Mouse (Mus musculus) heart, embryonic 13.5 days (tissue): ENCODE measurements at regions not wholly inside any gene's neighbourhood (a gene's known extent, or its start where the extent isn't known, plus 50 kb on each side); places are given as distances from the start of the nearest gene placed in this dataset.
A peak's percentile ranks its signal among the peaks of the same experiment; 100 is the strongest.

ENCODE experiments used
- ATAC-seq: fragments of 200-750 bp; cut with Nextera tagmentation; 2 replicates; pipeline ENCODE4 v1.8.0; 2017; ENCODE audit warnings: moderate TSS enrichment; ENCODE audit not compliant: insufficient number of reproducible peaks, low FRiP score, low TSS enrichment; ENCODE audit errors: extremely low read depth
- H3K27ac ChIP-seq: fragments of 300-500 bp; sonication (generic); replicated peaks from 2 replicates; pipeline ENCODE4 v1.5.1; 2015; ENCODE audit warnings: moderate library complexity, mild to moderate bottlenecking, inconsistent platforms
- H3K27me3 ChIP-seq: fragments of 300-500 bp; sonication (generic); replicated peaks from 2 replicates; pipeline ENCODE4 v1.6.1; 2015; ENCODE audit warnings: mild to moderate bottlenecking, inconsistent platforms
- H3K36me3 ChIP-seq: fragments of 300-500 bp; sonication (generic); 2 replicates; pipeline ENCODE4 v1.6.1; 2015; ENCODE audit warnings: mild to moderate bottlenecking, inconsistent platforms
- H3K4me1 ChIP-seq: fragments of 300-500 bp; sonication (generic); 2 replicates; pipeline ENCODE4 v1.6.1; 2015; ENCODE audit warnings: inconsistent platforms
- H3K4me2 ChIP-seq: fragments of 300-500 bp; sonication (generic); 2 replicates; pipeline ENCODE4 v1.6.1; 2015; ENCODE audit warnings: inconsistent platforms, mild to moderate bottlenecking, moderate library complexity
- H3K4me3 ChIP-seq: fragments of 300-500 bp; sonication (generic); 2 replicates; pipeline ENCODE4 v1.5.1; 2015; ENCODE audit warnings: moderate library complexity, mild to moderate bottlenecking, inconsistent platforms
- H3K9ac ChIP-seq: fragments of 300-500 bp; sonication (generic); 2 replicates; pipeline ENCODE4 v1.6.1; 2015; ENCODE audit warnings: inconsistent platforms, mild to moderate bottlenecking, moderate library complexity
- H3K9me3 ChIP-seq: fragments of 300-500 bp; sonication (generic); 2 replicates; pipeline ENCODE4 v1.6.1; 2016; ENCODE audit warnings: inconsistent platforms
- WGBS: fragments of 180-500 bp; shearing (Covaris S2); methylation state at CpG from one replicate; pipeline ENCODE4 v1.1.7; 2015; ENCODE audit warnings: mixed read lengths; 5-methylcytosine and 5-hydroxymethylcytosine counted together

GRCm38 (mm10) chr3:34893381-34893780 is 243.2 kb downstream of the Sox2 start:
- Histone ChIP-seq H3K9ac (no peak overlapping the region), H3K4me1 (no peaks in the 10 kb centered on the region), H3K4me3 (no peak overlapping the region), H3K4me2 (no peak overlapping the region), H3K27me3 (no peaks in the 10 kb centered on the region), H3K27ac (no peak overlapping the region), H3K9me3 (peaks cover 11% of the 10 kb centered on the region), H3K36me3 (no peaks in the 10 kb centered on the region)
- WGBS = 83% methylated on average over 5 of the region's 5 CpGs
- ATAC-seq = no peak

GRCm38 (mm10) chr3:34903106-34903505 is 252.9 kb downstream of the Sox2 start:
- Histone ChIP-seq H3K4me3 (no peak overlapping the region), H3K9ac (no peak overlapping the region), H3K36me3 (no peaks in the 10 kb centered on the region), H3K4me2 (no peak overlapping the region), H3K9me3 (no peaks in the 10 kb centered on the region), H3K4me1 (peaks cover 6% of the 10 kb centered on the region; the same call in 1 of the 2 replicates), H3K27me3 (0 out of 2 replicates have a peak, but pooled peaks cover 4% of the 10 kb centered on the region), H3K27ac (no peak overlapping the region)
- ATAC-seq = no peak
- 71% methylated on average over 8 of the region's 8 CpGs for WGBS

GRCm38 (mm10) chr3:34908489-34908888 is 258.3 kb downstream of the Sox2 start:
- WGBS = 44% methylated on average over 5 of the region's 5 CpGs
- no peak for ATAC-seq
- no peak overlapping the region for H3K4me3 ChIP-seq
- no peak overlapping the region for H3K4me2 ChIP-seq
- H3K27me3 ChIP-seq = 0 out of 2 replicates have a peak, but pooled peaks cover 4% of the 10 kb centered on the region
- H3K9me3 ChIP-seq = 0 out of 2 replicates have a peak, but pooled peaks cover 4% of the 10 kb centered on the region
- H3K9ac ChIP-seq = no peak overlapping the region
- H3K4me1 ChIP-seq = peaks cover 6% of the 10 kb centered on the region; the same call in 1 of the 2 replicates
- H3K27ac ChIP-seq = no peak overlapping the region
- H3K36me3 ChIP-seq = no peaks in the 10 kb centered on the region

GRCm38 (mm10) chr3:34909350-34909749 is 259.1 kb downstream of the Sox2 start:
- Histone ChIP-seq H3K9ac (no peak overlapping the region), H3K9me3 (0 out of 2 replicates have a peak, but pooled peaks cover 4% of the 10 kb centered on the region), H3K27ac (no peak overlapping the region), H3K4me3 (no peak overlapping the region), H3K27me3 (no peaks in the 10 kb centered on the region), H3K4me2 (no peak overlapping the region), H3K36me3 (no peaks in the 10 kb centered on the region), H3K4me1 (peaks cover 6% of the 10 kb centered on the region; the same call in 1 of the 2 replicates)
- WGBS = 80% methylated on average over 3 of the region's 3 CpGs
- ATAC-seq = no peak

GRCm38 (mm10) chr3:34918326-34918932 is 268.2 kb downstream of the Sox2 start:
- Histone ChIP-seq H3K36me3 (no peaks in the 10 kb centered on the region), H3K27ac (no peak overlapping the region), H3K9ac (no peak overlapping the region), H3K9me3 (no peaks in the 10 kb centered on the region), H3K27me3 (no peaks in the 10 kb centered on the region), H3K4me3 (no peak overlapping the region), H3K4me1 (no peaks in the 10 kb centered on the region), H3K4me2 (no peak overlapping the region)
- 56% methylated on average over 6 of the region's 6 CpGs for WGBS
- no peak for ATAC-seq

- no peak for ATAC-seq
- Histone ChIP-seq H3K4me1 (no peaks in the 10 kb centered on the region), H3K4me3 (no peak overlapping the region), H3K4me2 (no peak overlapping the region), H3K9ac (no peak overlapping the region), H3K36me3 (no peaks in the 10 kb centered on the region), H3K9me3 (no peaks in the 10 kb centered on the region), H3K27ac (no peak overlapping the region), H3K27me3 (no peaks in the 10 kb centered on the region)
- WGBS = 80% methylated on average over 5 of the region's 5 CpGs
Measured at GRCm38 (mm10) chr3:34920497-34920896, 270.3 kb downstream of the Sox2 start.

- no peak for ATAC-seq
- Histone ChIP-seq H3K4me3 (no peak overlapping the region), H3K27me3 (peaks cover 38% of the 10 kb centered on the region), H3K36me3 (no peaks in the 10 kb centered on the region), H3K4me2 (no peak overlapping the region), H3K9me3 (no peaks in the 10 kb centered on the region), H3K9ac (no peak overlapping the region), H3K27ac (no peak overlapping the region), H3K4me1 (no peaks in the 10 kb centered on the region)
- 37% methylated on average over 3 of the region's 3 CpGs for WGBS
Measured at GRCm38 (mm10) chr3:34949867-34950266, 299.7 kb downstream of the Sox2 start.

GRCm38 (mm10) chr3:34956183-34956582 is 306.0 kb downstream of the Sox2 start:
- H3K4me3 ChIP-seq = no peak overlapping the region
- no peak for ATAC-seq
- 71% methylated on average over 4 of the region's 4 CpGs for WGBS
- H3K9ac ChIP-seq = no peak overlapping the region
- no peaks in the 10 kb centered on the region for H3K9me3 ChIP-seq
- no peak overlapping the region for H3K4me2 ChIP-seq
- peaks cover 74% of the 10 kb centered on the region for H3K27me3 ChIP-seq
- H3K36me3 ChIP-seq = no peaks in the 10 kb centered on the region
- H3K27ac ChIP-seq = no peak overlapping the region
- H3K4me1 ChIP-seq = no peaks in the 10 kb centered on the region; the same call in 1 of the 2 replicates

- 18% methylated on average over 19 of the region's 19 CpGs for WGBS
- Histone ChIP-seq H3K4me3 (0 out of 2 replicates have a peak overlapping the region, but pooled peaks have one; percentile 6), H3K27me3 (peaks cover 78% of the 10 kb centered on the region), H3K4me1 (no peaks in the 10 kb centered on the region; the same call in 1 of the 2 replicates), H3K9ac (no peak overlapping the region), H3K27ac (no peak overlapping the region), H3K9me3 (no peaks in the 10 kb centered on the region), H3K4me2 (peak overlapping the region; percentile 55), H3K36me3 (no peaks in the 10 kb centered on the region)
- no peak for ATAC-seq
Measured at GRCm38 (mm10) chr3:34959044-34959521, 308.9 kb downstream of the Sox2 start.

GRCm38 (mm10) chr3:34966442-34966841 is 316.2 kb downstream of the Sox2 start:
- no peak overlapping the region for H3K4me3 ChIP-seq
- WGBS = 59% methylated on average over 6 of the region's 6 CpGs
- H3K27me3 ChIP-seq = peaks cover 43% of the 10 kb centered on the region
- no peaks in the 10 kb centered on the region for H3K4me1 ChIP-seq
- H3K9me3 ChIP-seq = no peaks in the 10 kb centered on the region
- no peak for ATAC-seq
- no peak overlapping the region for H3K9ac ChIP-seq
- H3K27ac ChIP-seq = no peak overlapping the region
- no peaks in the 10 kb centered on the region for H3K36me3 ChIP-seq
- H3K4me2 ChIP-seq = no peak overlapping the region

- no peak for ATAC-seq
- WGBS = 69% methylated on average over 2 of the region's 2 CpGs
- peaks cover 28% of the 10 kb centered on the region for H3K27me3 ChIP-seq
Measured at GRCm38 (mm10) chr3:34967911-34968310, 317.7 kb downstream of the Sox2 start.

GRCm38 (mm10) chr3:34971536-34971935 is 321.3 kb downstream of the Sox2 start:
- H3K4me2 ChIP-seq = no peak overlapping the region
- WGBS = 73% methylated on average over 4 of the region's 4 CpGs
- H3K4me1 ChIP-seq = no peaks in the 10 kb centered on the region
- no peaks in the 10 kb centered on the region for H3K36me3 ChIP-seq
- H3K4me3 ChIP-seq = no peak overlapping the region
- no peaks in the 10 kb centered on the region; the same call in 1 of the 2 replicates for H3K27me3 ChIP-seq
- no peak overlapping the region for H3K27ac ChIP-seq
- H3K9me3 ChIP-seq = no peaks in the 10 kb centered on the region
- no peak overlapping the region for H3K9ac ChIP-seq
- ATAC-seq = no peak

More at GRCm38 (mm10) chr3:34967911-34968310, 317.7 kb downstream of the Sox2 start:
- H3K9me3 ChIP-seq = no peaks in the 10 kb centered on the region
- no peak overlapping the region for H3K4me3 ChIP-seq
- no peaks in the 10 kb centered on the region for H3K36me3 ChIP-seq
- no peak overlapping the region for H3K4me2 ChIP-seq
- no peak overlapping the region for H3K27ac ChIP-seq
- no peak overlapping the region for H3K9ac ChIP-seq
- no peaks in the 10 kb centered on the region for H3K4me1 ChIP-seq
